Mouse (Mus musculus): ENCODE measurements around the gene Tnfrsf12a. TPM values are rescaled to one million over a fixed set of nuclear protein-coding genes. Genes with fewer than 3 reads are reported as not detected.

The Tnfrsf12a gene
- 3.8 and 5.5 TPM in 2 replicates for polyA plus RNA-seq (2015; fragmentation: Nextera tagmentation; extraction: Ambion mirVana)

DNA sequence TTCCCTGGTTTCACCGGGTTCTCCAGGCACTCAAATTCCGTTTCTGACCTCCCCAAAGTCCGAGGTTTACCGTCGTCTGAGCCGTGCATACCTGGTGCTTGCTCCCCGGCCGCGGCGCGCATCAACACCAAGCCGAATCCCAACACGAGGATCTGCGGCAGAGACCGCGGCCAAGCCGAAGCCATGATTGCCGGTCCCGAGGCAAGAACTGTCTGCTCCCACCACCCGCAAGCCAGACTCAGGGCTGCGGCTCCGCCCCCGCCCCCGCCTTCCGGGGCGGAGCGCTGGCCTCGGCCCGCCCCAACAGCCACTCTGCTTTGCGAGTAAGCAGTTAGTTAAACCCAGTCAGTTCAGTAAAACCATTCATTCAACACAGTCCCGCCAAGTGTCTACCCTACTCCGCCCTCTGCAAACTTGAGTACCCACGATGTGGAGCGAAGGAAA lies at the start of gene Tnfrsf12a:
Gene Tnfrsf12a (minus strand): TSS at position 233 of the 444 bp plus-strand sequence.
- Histone ChIP-seq H3K4me3 (peak within 1 kb of the TSS; percentile 49), H3K4me1 (peaks cover 49% of the 10 kb centered on the region), H3K27me3 (peaks cover 69% of the 10 kb centered on the region), H3K36me3 (ENCODE audit: poor library complexity, severe bottlenecking) (no peaks in the 10 kb centered on the region), H3K27ac (no peak within 1 kb of the TSS), H3K9me3 (replicated peaks) (no peaks in the 10 kb centered on the region), H3K4me2 (peak within 1 kb of the TSS; percentile 91), H3K9ac (peak within 1 kb of the TSS; percentile 69)
- ATAC-seq = peak; percentile 42
- WGBS = under 1% methylated on average over 34 of the region's 34 CpGs

DNA sequence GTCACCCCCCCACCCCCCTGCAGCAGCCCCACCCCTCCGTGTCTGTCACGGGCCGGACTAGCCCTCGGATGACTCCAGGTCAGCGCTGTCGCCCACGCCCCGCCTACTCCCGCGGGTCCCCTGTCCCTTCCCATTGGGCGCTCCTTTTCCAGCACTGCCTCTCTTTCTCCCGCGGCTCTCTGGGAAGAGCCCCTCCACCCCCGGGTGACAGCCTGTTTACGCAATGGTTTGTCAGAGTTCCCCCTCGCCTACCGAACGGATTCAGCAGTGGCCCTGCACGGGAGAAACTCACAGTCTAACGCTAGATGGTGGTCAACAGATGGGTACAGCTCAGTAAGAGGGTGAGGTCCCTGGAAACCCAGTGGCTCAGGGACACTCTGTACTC lies 49.5 kb upstream of the Tnfrsf12a start:
- no peaks in the 10 kb centered on the region for H3K9me3 ChIP-seq (replicated peaks)
- peaks cover 15% of the 10 kb centered on the region for H3K4me1 ChIP-seq
- H3K4me2 ChIP-seq = peak overlapping the region; percentile 90
- 1% methylated on average over 20 of the region's 20 CpGs for WGBS
- H3K27ac ChIP-seq = 0 out of 2 replicates have a peak overlapping the region, but pooled peaks have one; percentile 19
- H3K27me3 ChIP-seq = no peaks in the 10 kb centered on the region
- peak overlapping the region; percentile 81 for H3K9ac ChIP-seq
- peak overlapping the region; percentile 89 for H3K4me3 ChIP-seq
- H3K36me3 ChIP-seq (ENCODE audit: poor library complexity, severe bottlenecking) = no peaks in the 10 kb centered on the region
- ATAC-seq = peak; percentile 81

DNA sequence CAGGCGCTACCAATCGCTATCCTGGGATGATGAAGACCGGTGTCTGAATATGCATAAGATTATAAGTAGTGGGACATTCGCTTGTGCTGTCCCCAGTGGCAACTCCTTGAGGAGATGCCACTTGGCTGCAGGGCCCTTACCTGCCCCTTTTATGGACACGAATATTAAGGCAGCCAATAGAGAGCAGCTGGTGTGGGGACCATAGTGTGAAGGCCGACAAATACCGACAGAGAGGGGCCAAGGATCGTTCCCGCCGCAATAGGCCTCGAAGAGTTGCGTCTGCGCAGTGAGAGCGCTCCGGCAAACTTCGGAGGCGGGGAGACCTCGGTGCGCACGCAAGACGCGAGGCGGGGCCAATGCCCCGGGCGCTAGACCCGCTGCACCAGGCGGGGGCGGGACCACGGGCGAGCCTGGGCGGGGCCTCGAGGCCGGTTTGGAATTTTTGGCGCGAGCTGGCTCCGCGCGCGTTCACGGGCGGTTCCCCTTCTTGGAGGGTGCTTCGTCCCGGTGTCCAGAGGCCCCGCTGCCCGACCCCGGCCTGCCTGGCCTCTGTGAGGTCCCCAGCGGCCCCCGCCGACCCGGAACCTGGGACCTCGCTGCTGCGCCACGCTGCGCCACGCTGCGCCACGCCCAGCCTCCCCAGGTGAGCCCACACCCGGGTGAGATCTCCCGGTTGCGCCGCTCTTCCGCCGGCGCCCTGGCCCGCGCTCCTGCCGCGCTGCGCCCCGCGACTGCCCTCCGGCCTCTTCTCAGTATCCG lies 48.9 kb upstream of the Tnfrsf12a start, which contains the start of gene Pkmyt1:
Gene Pkmyt1 (plus strand): TSS at position 338 of the 759 bp plus-strand sequence.
- peaks cover 15% of the 10 kb centered on the region for H3K4me1 ChIP-seq
- peak within 1 kb of the TSS; percentile 90 for H3K4me2 ChIP-seq
- no peaks in the 10 kb centered on the region for H3K36me3 ChIP-seq (ENCODE audit: poor library complexity, severe bottlenecking)
- H3K9me3 ChIP-seq (replicated peaks) = no peaks in the 10 kb centered on the region
- H3K9ac ChIP-seq = peak within 1 kb of the TSS; percentile 81
- WGBS = under 1% methylated on average over 68 of the region's 73 CpGs
- ATAC-seq = peak; percentile 95
- H3K27me3 ChIP-seq = no peaks in the 10 kb centered on the region
- H3K27ac ChIP-seq = peak within 1 kb of the TSS; percentile 54
- H3K4me3 ChIP-seq = peak within 1 kb of the TSS; percentile 89

DNA sequence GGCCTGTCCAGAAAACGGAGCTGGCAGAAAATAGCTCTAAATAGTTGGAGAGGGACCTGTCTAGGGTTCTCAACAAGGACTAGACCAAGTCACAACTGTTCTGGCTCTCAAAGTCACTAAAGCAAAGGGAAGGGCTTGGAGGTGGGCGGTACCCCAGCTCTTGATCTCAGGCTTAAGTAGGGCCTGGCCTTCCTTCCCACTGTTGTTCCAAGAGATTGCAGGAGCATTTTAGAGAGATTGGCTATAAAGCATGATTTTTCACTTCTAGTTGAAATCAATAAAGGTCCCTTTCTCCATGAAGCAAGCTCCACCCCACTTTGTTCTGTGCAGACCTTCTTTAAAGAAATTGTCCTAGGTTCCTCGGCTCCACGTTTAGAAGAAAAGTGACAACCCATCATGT lies 48.2 kb upstream of the Tnfrsf12a start:
- 71% methylated on average over 4 of the region's 4 CpGs for WGBS
- peaks cover 2% of the 10 kb centered on the region; the same call in 1 of the 2 replicates for H3K27me3 ChIP-seq
- no peak overlapping the region for H3K27ac ChIP-seq
- H3K9ac ChIP-seq = peak overlapping the region; percentile 81
- H3K4me3 ChIP-seq = peak overlapping the region; percentile 89
- no peak for ATAC-seq
- peak overlapping the region; percentile 90 for H3K4me2 ChIP-seq
- H3K9me3 ChIP-seq (replicated peaks) = no peaks in the 10 kb centered on the region
- peaks cover 15% of the 10 kb centered on the region for H3K4me1 ChIP-seq
- H3K36me3 ChIP-seq (ENCODE audit: poor library complexity, severe bottlenecking) = no peaks in the 10 kb centered on the region

GRCm38 (mm10) chr17:23722376-23723125 lies 45.3 kb upstream of the Tnfrsf12a start, which contains the start of gene 1520401A03Rik:
Gene 1520401A03Rik, minus strand, starts transcription at chr17:23722783.
- H3K27me3 ChIP-seq = peaks cover 3% of the 10 kb centered on the region; the same call in 1 of the 2 replicates
- H3K36me3 ChIP-seq (ENCODE audit: poor library complexity, severe bottlenecking) = no peaks in the 10 kb centered on the region
- H3K27ac ChIP-seq = no peak within 1 kb of the TSS
- H3K9me3 ChIP-seq (replicated peaks) = no peaks in the 10 kb centered on the region
- H3K4me3 ChIP-seq = no peak within 1 kb of the TSS
- H3K4me1 ChIP-seq = peaks cover 15% of the 10 kb centered on the region
- ATAC-seq = no peak
- H3K9ac ChIP-seq = peak within 1 kb of the TSS; percentile 12; the same call in 1 of the 2 replicates
- no peak within 1 kb of the TSS for H3K4me2 ChIP-seq
- WGBS = 69% methylated on average over 7 of the region's 7 CpGs

- no peak for ATAC-seq
- peaks cover 8% of the 10 kb centered on the region; the same call in 1 of the 2 replicates for H3K4me1 ChIP-seq
- H3K4me3 ChIP-seq = no peak overlapping the region
- H3K9ac ChIP-seq = 0 out of 2 replicates have a peak overlapping the region, but pooled peaks have one; percentile 12
- no peak overlapping the region for H3K27ac ChIP-seq
- 82% methylated on average over 2 of the region's 2 CpGs for WGBS
- no peaks in the 10 kb centered on the region for H3K9me3 ChIP-seq (replicated peaks)
- no peaks in the 10 kb centered on the region for H3K36me3 ChIP-seq (ENCODE audit: poor library complexity, severe bottlenecking)
- peaks cover 3% of the 10 kb centered on the region; the same call in 1 of the 2 replicates for H3K27me3 ChIP-seq
- no peak overlapping the region for H3K4me2 ChIP-seq
Measured at GRCm38 (mm10) chr17:23721886-23722285, 44.6 kb upstream of the Tnfrsf12a start.

- Histone ChIP-seq H3K4me3 (no peak overlapping the region), H3K9ac (no peak overlapping the region), H3K9me3 (replicated peaks) (no peaks in the 10 kb centered on the region), H3K27me3 (peaks cover 3% of the 10 kb centered on the region; the same call in 1 of the 2 replicates), H3K4me2 (no peak overlapping the region), H3K4me1 (no peaks in the 10 kb centered on the region), H3K36me3 (ENCODE audit: poor library complexity, severe bottlenecking) (no peaks in the 10 kb centered on the region), H3K27ac (no peak overlapping the region)
- no peak for ATAC-seq
- 20% methylated on average over 1 of the region's 1 CpGs for WGBS
Measured at GRCm38 (mm10) chr17:23719455-23719854, 42.2 kb upstream of the Tnfrsf12a start.

DNA sequence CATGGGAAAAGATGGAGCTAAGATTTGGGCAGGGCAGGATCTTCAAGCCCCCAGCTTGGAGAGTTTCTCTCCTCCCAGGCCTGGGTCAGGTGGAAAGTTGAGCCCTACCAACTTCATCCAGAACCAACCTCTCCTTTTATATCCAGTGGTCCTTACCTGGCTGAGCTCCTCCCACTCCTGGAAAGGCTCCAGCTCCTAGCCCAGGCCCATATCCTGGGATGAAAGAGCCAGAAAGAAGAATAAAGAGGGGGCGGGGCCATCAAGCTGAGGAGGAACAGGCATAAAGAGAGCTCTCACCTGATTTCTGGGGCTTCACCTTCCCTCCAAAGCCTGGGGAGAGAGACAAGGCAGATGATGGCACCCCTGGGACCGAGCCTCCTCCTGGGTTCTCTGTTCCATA lies 39.7 kb upstream of the Tnfrsf12a start:
- no peak for ATAC-seq
- H3K27ac ChIP-seq = no peak overlapping the region
- WGBS = 56% methylated on average over 2 of the region's 2 CpGs

DNA sequence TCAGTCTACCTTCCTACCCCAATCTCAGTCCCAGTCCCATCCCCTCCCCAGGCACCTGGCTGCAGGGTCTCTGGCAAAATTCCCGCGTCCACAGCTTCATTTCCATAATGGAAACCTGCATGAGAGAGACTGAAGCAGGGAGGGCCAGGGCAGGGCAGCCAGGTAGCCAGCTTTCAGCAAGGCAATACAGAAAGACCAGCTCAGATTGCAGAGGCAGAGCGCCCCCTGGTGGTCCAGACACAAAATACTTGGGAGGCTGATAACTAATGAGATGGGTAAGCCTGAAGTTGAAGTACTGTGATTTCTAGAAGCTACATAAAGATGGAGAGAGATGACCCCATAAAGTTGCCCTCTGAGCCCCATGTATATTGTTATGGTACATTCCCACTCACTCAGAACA lies 28.9 kb upstream of the Tnfrsf12a start:
- H3K9ac ChIP-seq = no peak overlapping the region
- no peaks in the 10 kb centered on the region for H3K9me3 ChIP-seq (replicated peaks)
- no peak overlapping the region for H3K4me2 ChIP-seq
- H3K4me1 ChIP-seq = no peaks in the 10 kb centered on the region
- no peak overlapping the region for H3K27ac ChIP-seq
- peaks cover 22% of the 10 kb centered on the region; the same call in 1 of the 2 replicates for H3K27me3 ChIP-seq
- WGBS = 0% methylated on average over 3 of the region's 3 CpGs
- no peaks in the 10 kb centered on the region for H3K36me3 ChIP-seq (ENCODE audit: poor library complexity, severe bottlenecking)
- ATAC-seq = peak; percentile 51; the same call in 1 of the 2 replicates
- H3K4me3 ChIP-seq = no peak overlapping the region

More for the DNA sequence above, 39.7 kb upstream of the Tnfrsf12a start:
- Histone ChIP-seq H3K36me3 (ENCODE audit: poor library complexity, severe bottlenecking) (no peaks in the 10 kb centered on the region), H3K27me3 (peaks cover 3% of the 10 kb centered on the region; the same call in 1 of the 2 replicates), H3K9me3 (replicated peaks) (no peaks in the 10 kb centered on the region), H3K4me2 (no peak overlapping the region), H3K4me3 (no peak overlapping the region), H3K4me1 (no peaks in the 10 kb centered on the region), H3K9ac (no peak overlapping the region)

DNA sequence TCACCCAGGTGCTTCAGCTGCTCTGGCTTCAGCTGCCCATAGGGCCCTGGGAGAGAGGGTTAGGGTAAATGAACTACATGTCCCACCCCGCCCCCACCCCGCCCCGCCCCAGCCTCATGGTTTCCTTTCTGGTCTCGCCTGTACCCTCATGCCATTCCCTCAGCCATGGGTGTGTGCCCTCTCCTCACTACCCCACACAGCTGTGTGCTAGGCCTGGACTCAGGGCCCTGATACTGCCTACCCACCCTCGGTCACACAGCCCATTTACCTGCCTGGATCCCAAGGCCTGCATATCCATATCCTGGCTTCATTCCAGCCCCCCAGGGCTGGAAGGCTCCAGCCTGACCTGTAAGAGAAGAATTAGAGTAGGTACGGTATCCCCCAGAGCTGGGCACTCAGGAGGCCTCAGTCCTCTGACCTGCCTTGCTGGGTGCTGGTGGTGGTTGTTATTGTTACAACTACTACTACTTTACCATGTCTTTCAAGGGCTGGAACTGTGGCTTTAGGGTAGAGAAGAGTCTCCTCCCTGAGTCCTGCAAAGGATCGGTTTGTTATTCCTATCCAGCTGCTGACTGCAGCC lies 28.3 kb upstream of the Tnfrsf12a start:
- Histone ChIP-seq H3K27me3 (peaks cover 28% of the 10 kb centered on the region), H3K36me3 (ENCODE audit: poor library complexity, severe bottlenecking) (no peaks in the 10 kb centered on the region), H3K9me3 (replicated peaks) (no peaks in the 10 kb centered on the region), H3K4me2 (no peak overlapping the region), H3K4me1 (no peaks in the 10 kb centered on the region), H3K9ac (no peak overlapping the region), H3K4me3 (no peak overlapping the region), H3K27ac (no peak overlapping the region)
- ATAC-seq = 0 out of 2 replicates have a peak, but pooled peaks have one; percentile 16
- WGBS = 78% methylated on average over 7 of the region's 7 CpGs

DNA sequence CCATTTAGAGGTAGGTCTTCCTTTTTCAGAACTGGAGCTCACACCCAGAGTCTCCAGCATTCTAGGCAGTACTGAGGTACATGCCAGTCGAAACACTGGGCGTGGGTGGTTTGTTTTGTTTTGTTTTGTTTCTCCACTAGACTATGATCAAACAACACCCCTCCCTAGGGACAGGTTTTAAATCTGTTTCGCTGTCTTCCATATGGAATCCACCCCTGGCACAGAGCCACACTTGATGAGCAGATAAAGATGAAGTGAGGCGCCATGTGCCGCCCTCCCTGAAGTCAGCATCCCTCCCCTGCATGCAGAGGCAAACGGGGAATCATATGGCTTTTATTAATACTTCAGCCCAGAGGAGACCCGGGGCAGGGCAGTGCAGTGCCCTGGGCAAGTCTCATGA lies 27.5 kb upstream of the Tnfrsf12a start:
- no peak overlapping the region for H3K4me2 ChIP-seq
- no peak for ATAC-seq
- 60% methylated on average over 7 of the region's 7 CpGs for WGBS
- no peaks in the 10 kb centered on the region for H3K9me3 ChIP-seq (replicated peaks)
- no peak overlapping the region for H3K9ac ChIP-seq
- no peaks in the 10 kb centered on the region for H3K4me1 ChIP-seq
- H3K4me3 ChIP-seq = no peak overlapping the region
- peaks cover 36% of the 10 kb centered on the region for H3K27me3 ChIP-seq
- H3K27ac ChIP-seq = no peak overlapping the region
- H3K36me3 ChIP-seq (ENCODE audit: poor library complexity, severe bottlenecking) = no peaks in the 10 kb centered on the region
